Mouse (Mus musculus) splenic B cell, adult 2 months (primary cell): ENCODE measurements around the gene Zwint.

Source experiments
- DNase-seq: peaks from one replicate; pipeline ENCODE4 v3.0.0-alpha.2; 2011; ENCODE audit warnings: low read depth, low spot score
- H3K27me3 ChIP-seq: 2 replicates; pipeline ENCODE4 v1.6.1; 2012; ENCODE audit warnings: mild to moderate bottlenecking, low read length, moderate library complexity, mixed read lengths; ENCODE audit not compliant: control insufficient read depth, poor library complexity, insufficient read depth, severe bottlenecking
- H3K36me3 ChIP-seq: 2 replicates; pipeline ENCODE4 v1.6.1; 2012; ENCODE audit warnings: mild to moderate bottlenecking, low read length, moderate library complexity, mixed read lengths; ENCODE audit not compliant: control insufficient read depth, poor library complexity, insufficient read depth, severe bottlenecking

The Zwint gene

GRCm38 (mm10) chr10:72654270-72655016, at the start of gene Zwint:
Zwint (plus strand) TSS chr10:72654845.
- H3K27me3 ChIP-seq: no peaks in the 10 kb centered on the region
- DNase-seq: peak; percentile 97
- H3K36me3 ChIP-seq: peaks cover 6% of the 10 kb centered on the region; the same call in 1 of the 2 replicates

GRCm38 (mm10) chr10:72613125-72613915, 41.3 kb upstream of the Zwint start:
- H3K36me3 ChIP-seq: no peaks in the 10 kb centered on the region
- DNase-seq: no peak
- H3K27me3 ChIP-seq: no peaks in the 10 kb centered on the region

GRCm38 (mm10) chr10:72616153-72616552, 38.5 kb upstream of the Zwint start:
- H3K27me3 ChIP-seq: no peaks in the 10 kb centered on the region
- DNase-seq: no peak
- no peaks in the 10 kb centered on the region for H3K36me3 ChIP-seq

- Histone ChIP-seq H3K36me3 (no peaks in the 10 kb centered on the region), H3K27me3 (no peaks in the 10 kb centered on the region)
- no peak for DNase-seq
Measured at GRCm38 (mm10) chr10:72620527-72620926, 34.1 kb upstream of the Zwint start.

DNA sequence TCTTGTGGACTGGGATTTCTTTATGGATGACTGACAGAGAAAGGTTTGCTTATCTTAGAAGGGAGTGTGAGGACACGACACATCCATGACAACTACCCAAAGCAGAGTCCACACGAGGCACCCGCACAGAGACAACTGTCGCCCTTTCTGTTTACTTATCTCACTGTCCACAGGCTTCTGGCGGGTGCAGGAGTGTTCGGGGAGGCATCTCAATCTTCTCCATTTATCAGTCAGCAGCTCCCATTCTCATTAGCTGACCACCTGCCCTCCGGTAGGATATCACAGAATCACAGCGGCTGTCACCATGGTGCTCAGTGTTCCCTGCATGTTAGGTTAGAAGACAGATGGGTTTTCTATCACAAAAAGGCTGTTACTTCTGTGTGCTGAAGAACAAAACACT, 31.1 kb upstream of the Zwint start:
- Histone ChIP-seq H3K36me3 (no peaks in the 10 kb centered on the region), H3K27me3 (no peaks in the 10 kb centered on the region)
- no peak for DNase-seq

DNA sequence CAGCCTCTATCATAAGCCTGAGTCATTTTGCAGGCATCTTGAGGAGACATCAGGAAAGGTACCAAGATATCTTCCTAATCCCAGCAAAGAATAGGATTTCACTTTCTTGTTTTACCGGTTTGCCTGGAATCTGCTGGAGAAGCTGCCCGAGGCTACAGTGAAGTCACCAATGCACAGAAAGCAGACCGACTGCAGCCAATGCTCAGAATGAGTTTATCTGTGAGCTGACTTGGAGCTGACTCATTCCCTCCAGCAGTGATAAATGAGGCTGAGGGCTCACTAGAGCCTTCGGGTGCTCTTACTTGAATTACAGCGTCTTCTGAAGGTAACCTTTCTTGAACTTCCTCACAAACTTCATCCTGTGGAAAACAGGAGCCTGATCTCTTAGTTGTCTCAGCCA, 20.5 kb upstream of the Zwint start:
- no peaks in the 10 kb centered on the region for H3K36me3 ChIP-seq
- DNase-seq: no peak
- no peaks in the 10 kb centered on the region for H3K27me3 ChIP-seq

- H3K36me3 ChIP-seq: no peaks in the 10 kb centered on the region
- no peak for DNase-seq
- H3K27me3 ChIP-seq: no peaks in the 10 kb centered on the region
Measured at GRCm38 (mm10) chr10:72650867-72651266, 3.8 kb upstream of the Zwint start.

DNA sequence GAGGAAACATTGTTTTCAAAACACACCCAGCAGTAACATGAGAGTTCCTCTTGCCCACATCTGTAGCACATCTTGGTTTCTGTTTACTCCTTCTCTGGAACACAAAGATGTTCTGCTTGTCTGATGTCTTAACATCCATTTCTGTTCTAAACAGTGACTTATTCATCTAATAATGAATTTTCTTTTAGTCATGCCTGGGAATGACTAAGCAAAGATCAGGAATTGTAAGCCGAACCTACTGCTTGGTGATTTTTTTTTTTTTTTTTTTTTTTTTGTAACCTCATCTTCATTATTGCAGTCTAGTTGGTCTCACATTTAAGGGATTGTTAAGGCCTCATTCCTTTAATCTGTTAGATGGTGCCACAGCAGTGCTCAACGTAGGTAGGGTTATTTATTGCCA, 848 bp upstream of the Zwint start:
- Histone ChIP-seq H3K36me3 (peaks cover 5% of the 10 kb centered on the region; the same call in 1 of the 2 replicates), H3K27me3 (no peaks in the 10 kb centered on the region)
- no peak for DNase-seq

DNA sequence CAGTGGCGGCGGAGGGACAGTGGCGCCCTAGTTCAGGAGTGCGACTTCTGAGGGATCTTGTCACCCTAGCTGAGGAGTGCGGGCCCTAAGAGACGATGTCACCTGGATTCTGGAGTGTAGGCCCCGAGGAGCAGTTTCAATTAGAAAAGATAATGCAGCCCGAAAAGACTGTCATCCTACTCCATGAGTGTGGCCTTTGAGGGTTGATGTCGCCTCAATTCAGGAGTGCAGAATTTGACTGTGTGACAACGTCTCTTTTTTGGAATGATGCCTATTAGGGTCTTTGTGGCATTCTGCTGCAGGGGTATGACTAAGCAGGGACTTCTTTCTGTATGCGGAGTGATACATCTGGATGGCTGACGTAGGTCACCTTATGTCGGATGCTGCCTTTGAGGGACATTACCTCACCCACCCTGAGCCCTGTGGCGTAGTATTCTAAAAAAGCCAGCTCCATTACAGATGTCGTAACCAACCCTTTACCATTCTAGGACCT, 418 bp downstream of the Zwint start:
- Histone ChIP-seq H3K36me3 (peaks cover 6% of the 10 kb centered on the region; the same call in 1 of the 2 replicates), H3K27me3 (no peaks in the 10 kb centered on the region)
- DNase-seq: peak; percentile 53

GRCm38 (mm10) chr10:72659198-72659597, 4.6 kb downstream of the Zwint start:
- no peaks in the 10 kb centered on the region for H3K27me3 ChIP-seq
- DNase-seq: no peak
- peaks cover 7% of the 10 kb centered on the region for H3K36me3 ChIP-seq

DNA sequence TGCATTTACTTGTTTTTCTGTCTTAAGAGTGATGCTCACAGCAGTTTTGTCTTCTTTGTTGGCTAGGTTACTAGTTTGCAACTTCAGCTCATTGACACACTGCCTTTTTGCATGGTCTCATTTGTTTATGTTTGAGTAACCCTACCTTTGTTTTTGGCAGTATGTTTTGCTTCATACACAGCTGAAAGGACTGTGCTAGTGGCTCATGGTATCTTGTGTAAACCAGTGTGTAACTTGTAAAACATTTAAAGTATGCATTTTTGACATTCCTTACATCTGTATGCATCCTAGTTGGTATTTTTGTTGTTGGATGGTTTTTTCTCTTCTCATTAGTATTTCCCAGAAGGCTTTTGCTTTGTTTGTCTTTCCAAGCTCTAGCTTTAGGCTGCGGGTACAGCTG, 5.7 kb downstream of the Zwint start:
- DNase-seq: no peak
- H3K27me3 ChIP-seq: no peaks in the 10 kb centered on the region
- peaks cover 8% of the 10 kb centered on the region for H3K36me3 ChIP-seq

GRCm38 (mm10) chr10:72667856-72668255, 13.2 kb downstream of the Zwint start:
- H3K27me3 ChIP-seq: no peaks in the 10 kb centered on the region
- no peak for DNase-seq
- H3K36me3 ChIP-seq: peaks cover 2% of the 10 kb centered on the region; the same call in 1 of the 2 replicates

GRCm38 (mm10) chr10:72669086-72669485, 14.4 kb downstream of the Zwint start:
- peaks cover 2% of the 10 kb centered on the region; the same call in 1 of the 2 replicates for H3K36me3 ChIP-seq
- no peak for DNase-seq
- no peaks in the 10 kb centered on the region for H3K27me3 ChIP-seq

DNA sequence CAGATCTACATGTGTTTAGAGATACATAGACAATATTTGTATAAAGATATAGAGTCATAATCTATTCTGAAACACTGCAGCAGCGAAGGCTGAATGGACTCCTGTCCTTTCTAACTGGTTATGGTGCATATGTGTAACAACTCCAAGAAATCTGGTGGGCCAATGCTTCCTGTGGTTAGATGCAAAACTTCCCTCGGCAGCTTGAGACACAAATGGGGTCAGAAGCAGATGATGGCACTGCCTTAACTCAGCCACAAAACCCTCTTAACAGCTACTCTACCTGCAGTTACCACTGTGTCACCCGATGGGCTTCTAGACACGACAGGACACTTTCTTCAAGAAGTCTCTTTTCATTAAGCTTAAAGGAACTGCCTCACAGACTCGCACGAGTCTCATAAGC, 21.3 kb downstream of the Zwint start:
- Histone ChIP-seq H3K27me3 (no peaks in the 10 kb centered on the region), H3K36me3 (no peaks in the 10 kb centered on the region)
- no peak for DNase-seq

DNA sequence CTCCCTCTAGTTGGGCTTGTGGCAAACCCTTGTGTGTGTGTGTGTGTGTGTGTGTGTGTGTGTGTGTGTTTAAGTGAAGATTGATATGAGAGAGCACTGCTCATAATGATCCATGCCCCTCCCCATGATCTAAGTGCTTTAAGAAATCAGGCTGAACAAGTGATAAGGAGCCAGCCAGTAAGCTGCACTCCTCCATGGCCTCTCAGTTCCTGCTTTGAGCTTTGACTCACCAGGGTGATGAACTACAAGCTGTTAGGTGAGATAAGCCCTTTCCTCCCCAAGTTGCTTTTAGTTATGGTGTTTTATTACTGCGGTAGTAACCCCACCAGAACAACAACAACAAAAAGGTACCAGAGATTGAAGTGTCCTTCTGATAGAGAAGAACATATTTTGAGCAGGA, 21.9 kb downstream of the Zwint start:
- H3K36me3 ChIP-seq: no peaks in the 10 kb centered on the region
- DNase-seq: no peak
- no peaks in the 10 kb centered on the region for H3K27me3 ChIP-seq
